Mouse (Mus musculus) CD4-positive, CD25-positive, alpha-beta regulatory T cell, adult 4 months (primary cell): Measurements from ENCODE around the gene Tbl1xr1. TPM values are rescaled to one million over a fixed set of nuclear protein-coding genes. Genes with fewer than 3 reads are reported as not detected.

Source experiments
- ATAC-seq: one replicate; pipeline ENCODE4 v1.8.0; 2017
- polyA plus RNA-seq, 2 experiments: library from polyadenylated mRNA; unstranded; fragments of 100-300 nt; shearing (Covaris generic); gene quantifications; one replicate each; pipeline ENCODE4 v1.2.1; 2017

The Tbl1xr1 gene
- polyA plus RNA-seq, 2 experiments from 2014 or later: 21.6 to 25.6 TPM

- peak; percentile 77 for ATAC-seq
Observed at GRCm38 (mm10) chr3:22142846-22143641, 66.6 kb downstream of the Tbl1xr1 start.

GRCm38 (mm10) chr3:22144255-22144654, 67.8 kb downstream of the Tbl1xr1 start:
- peak; percentile 31 for ATAC-seq

- ATAC-seq: no peak
Observed at GRCm38 (mm10) chr3:22147433-22147927, 71.0 kb downstream of the Tbl1xr1 start.

GRCm38 (mm10) chr3:22148306-22148932, 72.0 kb downstream of the Tbl1xr1 start:
- ATAC-seq: no peak

DNA sequence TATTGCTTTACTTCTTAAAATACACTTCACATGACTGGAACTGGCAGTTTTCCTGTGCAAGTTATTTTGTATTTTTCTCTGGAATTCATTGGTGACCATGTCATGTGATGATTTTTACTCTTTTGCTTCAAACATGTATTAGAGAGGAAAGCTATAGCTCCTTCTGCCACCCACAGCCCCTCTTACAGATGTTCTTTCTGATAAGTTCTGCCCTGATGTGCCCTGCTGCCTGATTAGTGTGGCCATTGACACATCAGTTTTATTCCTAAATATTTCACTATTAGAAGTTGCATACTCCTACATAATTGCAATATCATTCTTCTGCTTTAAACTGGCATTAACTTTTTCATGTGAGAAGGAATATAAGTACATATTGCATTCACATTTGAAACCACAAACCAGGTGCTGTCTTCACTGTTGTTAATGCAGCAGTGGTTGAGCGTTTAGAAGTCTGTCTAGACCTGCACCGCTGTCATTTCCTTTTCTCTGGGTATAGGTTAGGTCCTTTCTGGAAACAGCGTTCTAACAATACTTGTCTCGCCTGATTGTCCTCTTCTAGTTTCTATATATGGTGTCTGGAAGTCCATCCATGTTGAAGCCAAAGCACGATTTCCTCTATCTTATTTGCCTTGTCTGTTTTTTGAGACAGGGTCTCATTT, 74.5 kb downstream of the Tbl1xr1 start:
- peak; percentile 71 for ATAC-seq

DNA sequence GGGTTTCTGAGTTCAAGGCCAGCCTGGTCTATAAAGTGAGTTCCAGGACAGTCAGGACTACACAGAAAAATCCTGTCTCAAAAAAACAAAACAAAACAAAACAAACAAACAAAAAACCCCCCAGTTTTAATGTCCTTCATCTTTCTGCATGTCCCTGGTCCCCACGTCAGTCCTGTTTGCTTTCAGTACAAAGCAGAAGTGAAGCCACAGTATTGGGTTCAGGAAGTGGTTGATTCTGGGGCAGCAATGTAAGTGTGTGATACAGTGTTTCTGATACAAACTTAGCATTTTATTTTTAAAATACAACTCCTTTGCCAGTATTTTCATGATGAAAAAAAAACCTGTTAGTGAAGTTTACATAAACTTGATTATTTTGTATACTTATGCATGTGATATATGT, 76.3 kb downstream of the Tbl1xr1 start:
- ATAC-seq: peak; percentile 75

GRCm38 (mm10) chr3:22154522-22154921, 78.1 kb downstream of the Tbl1xr1 start:
- no peak for ATAC-seq

DNA sequence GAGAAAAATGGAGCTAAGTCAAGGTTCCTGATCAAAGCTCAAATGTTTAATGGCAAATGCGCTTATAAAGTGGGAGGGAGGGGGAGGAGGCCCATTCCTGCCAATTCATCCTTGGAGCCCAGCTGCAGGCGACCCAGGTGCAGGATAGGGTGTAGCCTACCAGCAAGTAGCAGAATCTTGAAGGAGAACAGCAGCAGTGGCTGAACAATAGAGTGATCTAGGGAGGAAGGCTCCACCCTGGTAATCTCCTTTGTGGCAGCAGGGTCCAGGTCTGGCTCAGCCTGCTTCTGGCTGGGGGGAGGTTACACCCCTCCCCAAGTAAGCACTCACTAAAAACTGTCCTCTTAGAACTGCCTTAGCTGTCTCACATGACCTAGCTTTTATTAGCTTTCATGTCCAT, 79.9 kb downstream of the Tbl1xr1 start:
- ATAC-seq: no peak

- ATAC-seq: peak; percentile 22
Observed at GRCm38 (mm10) chr3:22162948-22163347, 86.5 kb downstream of the Tbl1xr1 start.

DNA sequence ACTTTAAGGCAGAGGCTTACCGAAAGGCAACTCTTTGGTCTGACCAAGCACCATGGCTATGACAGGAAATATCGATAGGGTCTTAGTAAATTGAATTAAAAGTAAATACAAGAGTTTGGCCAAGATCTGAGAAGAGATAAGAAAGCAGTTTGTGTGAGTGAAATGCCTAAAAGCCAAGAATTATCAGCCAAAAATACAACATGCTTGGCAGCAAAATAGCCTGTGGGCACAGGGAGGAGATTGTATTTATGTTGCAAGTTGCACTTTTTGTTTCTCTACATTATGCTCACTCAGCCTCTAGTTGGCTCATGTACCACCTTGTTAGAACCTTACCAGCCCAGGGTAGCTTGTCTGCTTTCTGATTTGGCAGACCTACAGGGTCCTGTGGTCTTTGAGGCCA, 91.4 kb downstream of the Tbl1xr1 start:
- no peak for ATAC-seq

- ATAC-seq: no peak
Observed at GRCm38 (mm10) chr3:22168432-22168831, 92.0 kb downstream of the Tbl1xr1 start.

DNA sequence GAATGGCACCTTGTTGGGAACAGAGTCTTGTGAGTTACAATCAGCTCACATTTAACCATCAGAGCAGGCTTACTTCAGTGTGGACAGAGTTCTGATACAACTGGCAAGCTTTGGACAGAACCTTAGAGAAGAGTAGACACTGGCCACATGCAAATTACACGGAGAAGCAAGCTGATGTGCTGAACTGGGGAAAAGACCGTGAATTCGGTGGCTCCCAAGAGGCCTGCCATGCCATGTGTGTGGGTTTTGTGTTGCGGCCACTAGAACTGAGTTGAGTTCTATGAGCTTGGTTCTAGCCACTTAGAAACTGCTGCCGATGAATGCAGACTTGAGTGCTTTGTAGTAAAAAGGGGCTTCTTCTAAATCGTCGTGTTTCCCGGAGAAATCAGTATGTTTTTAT, 95.1 kb downstream of the Tbl1xr1 start:
- no peak for ATAC-seq

GRCm38 (mm10) chr3:22172410-22172809, 96.0 kb downstream of the Tbl1xr1 start:
- no peak for ATAC-seq

DNA sequence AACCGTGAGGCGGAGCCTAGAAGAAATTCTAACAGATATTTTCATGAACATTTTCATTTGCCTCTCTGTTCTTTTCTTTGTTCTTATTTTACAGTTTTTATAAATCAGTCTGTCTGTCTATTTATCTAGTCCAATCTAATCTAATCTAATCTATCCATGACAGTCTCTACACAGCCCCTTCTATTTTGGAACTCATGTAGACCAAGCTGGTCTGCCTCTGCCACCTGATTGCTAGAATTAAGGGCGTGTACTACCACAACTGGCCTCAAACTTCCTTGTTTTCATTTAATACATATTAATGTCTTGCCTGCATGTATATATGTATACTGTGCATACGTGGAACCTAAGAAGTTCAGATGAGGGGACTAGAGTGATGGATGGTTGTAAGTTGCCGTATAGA, 96.7 kb downstream of the Tbl1xr1 start:
- no peak for ATAC-seq

- no peak for ATAC-seq
Observed at GRCm38 (mm10) chr3:22174232-22174631, 97.8 kb downstream of the Tbl1xr1 start.

DNA sequence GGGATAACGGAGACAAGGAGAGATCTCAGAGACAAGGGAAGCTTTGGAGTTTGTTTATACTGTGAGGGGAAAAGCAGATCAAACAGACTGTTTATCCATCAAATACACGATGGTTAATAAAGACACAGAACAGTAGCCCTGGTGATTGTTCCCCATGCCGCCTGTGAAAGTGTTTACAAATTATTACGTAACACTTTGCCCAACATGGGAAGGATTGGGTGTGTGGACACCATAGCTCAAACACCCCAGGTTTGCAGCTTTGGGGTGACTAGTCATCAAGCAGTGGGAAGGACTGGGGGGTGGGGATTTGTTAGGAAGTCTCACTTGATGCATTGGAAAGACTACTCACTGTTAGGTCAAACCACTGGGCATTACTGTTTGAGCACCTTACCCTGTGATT, 103.6 kb downstream of the Tbl1xr1 start:
- ATAC-seq: no peak

- no peak for ATAC-seq
Observed at GRCm38 (mm10) chr3:22181026-22181425, 104.6 kb downstream of the Tbl1xr1 start.

DNA sequence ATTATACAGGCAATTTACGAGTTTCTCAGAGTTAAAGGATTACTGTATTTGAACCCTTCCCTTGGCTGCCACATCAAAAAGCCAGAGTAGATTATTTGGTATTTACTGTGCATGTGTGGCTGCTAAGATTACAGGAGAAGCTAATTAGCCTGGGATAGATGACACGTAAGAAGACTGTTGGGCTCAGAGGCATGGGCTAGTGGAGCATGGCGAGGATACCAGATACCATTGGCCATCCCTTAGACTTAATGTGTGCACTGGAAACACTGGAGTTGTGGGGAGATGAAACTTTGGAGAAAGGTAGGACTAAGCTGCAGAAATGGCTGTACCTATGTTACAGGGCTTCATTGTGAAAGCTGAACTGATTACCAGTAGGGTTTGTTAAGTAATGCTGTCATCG, 108.8 kb downstream of the Tbl1xr1 start:
- ATAC-seq: no peak

- peak; percentile 96 for ATAC-seq
Observed at GRCm38 (mm10) chr3:22190498-22190897, 114.0 kb downstream of the Tbl1xr1 start.

GRCm38 (mm10) chr3:22192931-22193330, 116.5 kb downstream of the Tbl1xr1 start:
- no peak for ATAC-seq

DNA sequence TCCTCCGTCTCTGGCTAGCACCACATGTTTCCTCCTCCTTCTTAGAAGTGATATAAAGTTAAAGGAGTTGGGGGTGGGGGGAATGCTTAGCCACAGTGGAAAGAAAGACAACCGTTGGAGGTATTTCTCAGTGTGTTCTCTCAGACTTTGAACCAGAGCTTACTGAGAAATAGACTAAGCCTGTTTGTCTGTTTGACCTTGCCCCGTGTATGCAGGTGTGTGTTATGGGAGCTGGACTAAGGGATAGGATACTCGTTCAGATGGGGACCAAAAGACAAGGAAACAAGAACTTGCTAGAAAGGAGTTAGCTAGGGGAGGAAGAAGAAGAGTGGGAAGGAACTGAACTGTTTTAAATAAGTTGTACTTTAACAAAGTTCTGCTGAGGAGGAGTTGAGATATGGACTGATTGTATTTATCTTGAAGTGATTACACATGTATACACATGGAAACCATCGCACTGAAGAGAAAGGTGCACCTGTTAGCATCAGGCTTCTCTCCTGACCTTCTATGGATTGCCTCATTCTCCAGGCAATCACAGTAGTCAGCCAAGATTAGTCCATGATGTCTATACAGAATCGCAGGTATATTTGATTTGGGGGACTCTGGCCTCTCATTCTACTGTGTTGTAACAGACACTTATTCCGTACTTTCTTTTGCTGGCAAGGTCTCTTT, 117.9 kb downstream of the Tbl1xr1 start:
- no peak for ATAC-seq

DNA sequence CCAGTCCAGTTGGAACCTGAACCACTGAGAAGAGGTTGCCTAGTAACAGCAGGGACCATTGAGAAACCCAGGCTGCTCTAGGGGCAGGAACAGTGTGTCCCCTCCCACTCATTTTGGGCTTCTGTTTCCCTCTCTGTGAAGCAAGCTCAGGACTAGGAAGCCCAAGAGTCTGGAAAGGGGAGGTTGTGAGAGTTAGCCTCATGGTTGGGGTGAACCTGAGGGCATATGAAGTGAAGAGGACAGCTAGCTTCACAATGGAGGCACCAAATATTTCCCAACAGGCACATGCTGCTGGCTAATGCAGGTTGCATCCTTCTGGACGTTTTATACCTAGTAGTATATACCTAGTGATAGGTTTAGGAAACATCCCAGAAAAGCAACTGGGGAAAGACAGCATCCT, 122.3 kb downstream of the Tbl1xr1 start:
- ATAC-seq: no peak

- peak; percentile 69 for ATAC-seq
Observed at GRCm38 (mm10) chr3:22204186-22204585, 127.7 kb downstream of the Tbl1xr1 start.
